Mouse (Mus musculus): Measurements from ENCODE around the gene Rnf213. TPM values are rescaled to one million over a fixed set of nuclear protein-coding genes. Genes with fewer than 3 reads are reported as not detected.

Rnf213 gene
- polyA plus RNA-seq, 1 experiment from 2014 or later: 4.2 TPM

DNA sequence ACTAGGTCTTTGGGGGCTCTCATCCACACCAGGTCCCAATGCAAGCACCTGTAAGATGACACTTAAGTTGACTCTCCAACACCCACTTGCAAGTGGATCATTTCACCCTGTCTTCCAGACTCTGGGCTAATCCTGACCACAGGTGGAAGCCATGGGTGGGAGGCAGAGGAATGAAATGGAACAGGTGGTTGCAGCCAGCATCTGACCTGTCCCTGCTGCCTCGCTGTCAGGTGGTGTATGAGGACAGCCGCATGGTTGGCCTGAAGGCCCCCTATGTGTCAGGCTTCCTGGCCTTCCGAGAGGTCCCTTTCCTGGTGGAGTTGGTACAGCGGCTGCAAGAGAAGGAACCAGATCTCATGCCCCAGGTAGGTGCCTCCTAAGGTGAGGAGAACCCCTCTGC, 106.4 kb downstream of the Rnf213 start:
- H3K9me3 ChIP-seq (replicated peaks): no peaks in the 10 kb centered on the region
- H3K4me2 ChIP-seq: no peak overlapping the region
- no peaks in the 10 kb centered on the region for H3K27me3 ChIP-seq
- H3K4me1 ChIP-seq (replicated peaks): no peaks in the 10 kb centered on the region
- WGBS (ENCODE audit: insufficient replicate concordance): 77% methylated on average over 4 of the region's 4 CpGs
- no peak overlapping the region for H3K9ac ChIP-seq
- H3K4me3 ChIP-seq (replicated peaks): no peak overlapping the region
- H3K27ac ChIP-seq (replicated peaks): no peak overlapping the region
- H3K36me3 ChIP-seq (replicated peaks): peaks cover 16% of the 10 kb centered on the region; the same call in 1 of the 2 replicates
- ATAC-seq (ENCODE audit: insufficient read depth): no peak

DNA sequence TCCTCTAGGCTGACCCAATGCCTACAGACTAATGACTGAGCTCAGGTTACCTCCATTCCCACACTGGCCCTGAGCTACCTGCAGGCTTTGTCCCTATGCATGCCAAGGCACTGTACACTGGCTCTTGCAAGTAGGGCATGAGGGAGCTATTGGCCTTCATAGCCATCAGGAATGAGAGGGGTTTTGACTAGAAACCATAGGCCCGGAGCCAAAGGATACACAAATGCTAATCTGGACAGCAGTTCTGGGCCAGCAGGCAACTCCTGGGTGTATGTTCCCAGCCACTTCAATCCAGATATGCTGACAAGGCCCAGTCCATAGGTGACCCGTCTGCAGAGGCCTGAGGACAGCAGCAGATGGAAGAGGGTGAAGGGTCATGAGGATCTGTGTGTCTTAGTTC, 107.1 kb downstream of the Rnf213 start:
- Histone ChIP-seq H3K9ac (no peak overlapping the region), H3K9me3 (replicated peaks) (no peaks in the 10 kb centered on the region), H3K4me2 (no peak overlapping the region), H3K4me3 (replicated peaks) (no peak overlapping the region), H3K36me3 (replicated peaks) (peaks cover 21% of the 10 kb centered on the region; the same call in 1 of the 2 replicates), H3K27me3 (no peaks in the 10 kb centered on the region), H3K4me1 (replicated peaks) (no peaks in the 10 kb centered on the region), H3K27ac (replicated peaks) (no peak overlapping the region)
- no peak for ATAC-seq (ENCODE audit: insufficient read depth)
- 76% methylated on average over 2 of the region's 2 CpGs for WGBS (ENCODE audit: insufficient replicate concordance)

- ATAC-seq (ENCODE audit: insufficient read depth): peak; percentile 43; the same call in 1 of the 2 replicates
- Histone ChIP-seq H3K4me1 (replicated peaks) (no peaks in the 10 kb centered on the region), H3K27me3 (no peaks in the 10 kb centered on the region), H3K9ac (no peak overlapping the region), H3K4me3 (replicated peaks) (no peak overlapping the region), H3K9me3 (replicated peaks) (no peaks in the 10 kb centered on the region), H3K27ac (replicated peaks) (no peak overlapping the region), H3K4me2 (no peak overlapping the region), H3K36me3 (replicated peaks) (peaks cover 31% of the 10 kb centered on the region)
Observed at GRCm38 (mm10) chr11:119503675-119504074, 110.8 kb downstream of the Rnf213 start.

DNA sequence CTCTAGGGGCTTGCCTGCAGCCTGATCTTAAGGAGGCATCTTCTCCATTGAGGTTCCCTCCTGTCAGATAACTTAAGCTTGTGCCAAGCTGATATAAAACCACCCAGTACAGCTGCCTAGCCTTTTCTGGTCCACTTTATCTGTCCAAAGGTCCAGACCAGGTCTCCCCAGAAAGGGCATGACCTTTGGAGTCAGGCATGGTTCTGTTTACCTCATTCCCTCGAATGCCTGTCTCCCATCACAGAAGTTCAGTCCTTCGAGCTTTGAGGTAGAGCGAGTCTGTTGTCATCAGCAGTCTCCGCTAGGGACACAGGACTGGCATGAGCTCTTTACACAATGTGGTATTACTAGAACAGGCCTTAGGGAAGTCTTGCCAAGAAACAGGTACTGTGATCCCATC, 113.5 kb downstream of the Rnf213 start:
- no peaks in the 10 kb centered on the region for H3K27me3 ChIP-seq
- ATAC-seq (ENCODE audit: insufficient read depth): no peak
- no peak overlapping the region for H3K27ac ChIP-seq (replicated peaks)
- H3K9ac ChIP-seq: no peak overlapping the region
- H3K9me3 ChIP-seq (replicated peaks): no peaks in the 10 kb centered on the region
- no peak overlapping the region for H3K4me3 ChIP-seq (replicated peaks)
- peaks cover 23% of the 10 kb centered on the region for H3K36me3 ChIP-seq (replicated peaks)
- no peaks in the 10 kb centered on the region for H3K4me1 ChIP-seq (replicated peaks)
- H3K4me2 ChIP-seq: no peak overlapping the region
- WGBS (ENCODE audit: insufficient replicate concordance): 72% methylated on average over 4 of the region's 4 CpGs

- ATAC-seq (ENCODE audit: insufficient read depth): no peak
- H3K36me3 ChIP-seq (replicated peaks): peaks cover 16% of the 10 kb centered on the region
- H3K4me2 ChIP-seq: no peak overlapping the region
- H3K9ac ChIP-seq: no peak overlapping the region
- 73% methylated on average over 8 of the region's 8 CpGs for WGBS (ENCODE audit: insufficient replicate concordance)
- no peak overlapping the region for H3K4me3 ChIP-seq (replicated peaks)
- no peak overlapping the region for H3K27ac ChIP-seq (replicated peaks)
- peaks cover 9% of the 10 kb centered on the region for H3K27me3 ChIP-seq
- H3K4me1 ChIP-seq (replicated peaks): no peaks in the 10 kb centered on the region
- H3K9me3 ChIP-seq (replicated peaks): no peaks in the 10 kb centered on the region
Observed at GRCm38 (mm10) chr11:119507772-119508171, 114.9 kb downstream of the Rnf213 start.

- 61% methylated on average over 5 of the region's 5 CpGs for WGBS (ENCODE audit: insufficient replicate concordance)
- no peak for ATAC-seq (ENCODE audit: insufficient read depth)
- Histone ChIP-seq H3K9me3 (replicated peaks) (no peaks in the 10 kb centered on the region), H3K36me3 (replicated peaks) (peaks cover 16% of the 10 kb centered on the region), H3K4me1 (replicated peaks) (no peaks in the 10 kb centered on the region), H3K4me3 (replicated peaks) (no peak overlapping the region), H3K27me3 (peaks cover 22% of the 10 kb centered on the region), H3K4me2 (no peak overlapping the region), H3K9ac (no peak overlapping the region), H3K27ac (replicated peaks) (no peak overlapping the region)
Observed at GRCm38 (mm10) chr11:119509165-119509776, 116.4 kb downstream of the Rnf213 start.

DNA sequence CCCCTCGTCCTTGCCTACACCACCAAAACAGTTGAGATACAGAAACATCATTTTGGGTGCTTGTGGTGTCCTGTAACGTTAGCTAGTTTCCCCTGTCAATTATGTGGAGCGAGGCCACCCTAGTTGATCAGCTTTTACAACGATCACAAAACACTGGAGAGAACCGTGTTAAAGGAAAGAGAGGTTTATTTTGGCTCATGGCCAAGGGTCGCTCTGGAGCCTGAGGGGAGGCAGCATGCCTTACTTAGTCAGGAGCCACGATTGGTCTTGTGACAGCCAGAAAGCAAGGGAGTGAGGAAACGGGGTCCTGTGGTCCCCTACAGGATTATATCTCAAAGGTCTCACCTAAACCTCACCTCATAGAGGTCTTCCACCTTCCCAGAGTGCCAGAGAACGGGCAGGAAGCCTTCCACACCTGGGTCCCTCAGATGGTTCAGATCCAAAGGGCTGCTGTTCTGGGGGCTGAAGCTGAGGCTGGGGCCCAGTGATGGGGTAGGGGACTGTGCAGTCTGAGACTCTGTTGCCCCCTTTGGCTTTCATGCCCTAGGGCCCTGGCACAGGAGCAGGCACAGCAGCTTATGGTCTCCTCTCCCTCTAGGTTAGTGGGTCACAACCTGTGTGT, 120.2 kb downstream of the Rnf213 start:
- WGBS (ENCODE audit: insufficient replicate concordance): 30% methylated on average over 9 of the region's 9 CpGs
- H3K4me1 ChIP-seq (replicated peaks): no peaks in the 10 kb centered on the region
- H3K4me3 ChIP-seq (replicated peaks): no peak overlapping the region
- no peaks in the 10 kb centered on the region for H3K9me3 ChIP-seq (replicated peaks)
- H3K9ac ChIP-seq: no peak overlapping the region
- no peak overlapping the region for H3K4me2 ChIP-seq
- peaks cover 56% of the 10 kb centered on the region for H3K27me3 ChIP-seq
- H3K36me3 ChIP-seq (replicated peaks): no peaks in the 10 kb centered on the region
- no peak for ATAC-seq (ENCODE audit: insufficient read depth)
- no peak overlapping the region for H3K27ac ChIP-seq (replicated peaks)

DNA sequence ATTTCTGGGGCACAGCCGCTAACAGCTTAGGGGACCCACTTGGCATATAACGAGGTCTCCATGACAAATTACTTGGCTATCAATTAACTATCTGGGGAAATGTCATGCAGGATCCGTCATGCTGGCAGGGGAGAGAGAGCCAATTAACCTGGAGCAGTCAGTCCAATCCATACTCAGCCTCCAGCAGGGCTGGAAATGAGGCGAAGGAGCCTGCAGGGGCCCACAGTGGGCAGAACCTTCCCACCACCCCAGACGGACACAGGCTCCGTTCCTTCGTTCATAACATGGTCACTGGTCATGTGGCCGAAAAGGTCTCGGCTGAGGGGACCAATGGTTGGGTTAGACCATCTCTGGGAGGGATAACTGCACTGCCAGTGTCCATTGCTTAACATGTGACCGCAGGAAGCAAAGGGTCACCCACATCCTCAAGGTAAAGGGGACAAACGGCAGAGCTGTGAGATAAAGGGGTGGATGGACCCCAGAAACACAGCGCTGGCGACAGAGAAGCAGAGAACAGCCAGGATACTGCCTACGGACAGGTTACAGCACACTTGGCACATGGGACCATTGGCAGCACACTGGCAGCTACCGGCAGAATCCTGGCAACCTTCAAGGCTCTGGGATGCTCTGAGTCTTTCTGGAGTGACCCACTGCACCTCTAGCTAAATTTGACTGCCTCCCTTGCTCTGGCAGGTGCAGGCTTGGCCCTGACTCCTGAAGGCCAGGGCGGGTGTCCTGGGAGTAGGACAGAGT, 121.4 kb downstream of the Rnf213 start:
- Histone ChIP-seq H3K4me2 (no peak overlapping the region), H3K4me1 (replicated peaks) (no peaks in the 10 kb centered on the region), H3K4me3 (replicated peaks) (no peak overlapping the region), H3K27ac (replicated peaks) (no peak overlapping the region), H3K27me3 (peaks cover 59% of the 10 kb centered on the region), H3K9me3 (replicated peaks) (no peaks in the 10 kb centered on the region), H3K36me3 (replicated peaks) (no peaks in the 10 kb centered on the region), H3K9ac (no peak overlapping the region)
- no peak for ATAC-seq (ENCODE audit: insufficient read depth)
- WGBS (ENCODE audit: insufficient replicate concordance): 39% methylated on average over 16 of the region's 16 CpGs

DNA sequence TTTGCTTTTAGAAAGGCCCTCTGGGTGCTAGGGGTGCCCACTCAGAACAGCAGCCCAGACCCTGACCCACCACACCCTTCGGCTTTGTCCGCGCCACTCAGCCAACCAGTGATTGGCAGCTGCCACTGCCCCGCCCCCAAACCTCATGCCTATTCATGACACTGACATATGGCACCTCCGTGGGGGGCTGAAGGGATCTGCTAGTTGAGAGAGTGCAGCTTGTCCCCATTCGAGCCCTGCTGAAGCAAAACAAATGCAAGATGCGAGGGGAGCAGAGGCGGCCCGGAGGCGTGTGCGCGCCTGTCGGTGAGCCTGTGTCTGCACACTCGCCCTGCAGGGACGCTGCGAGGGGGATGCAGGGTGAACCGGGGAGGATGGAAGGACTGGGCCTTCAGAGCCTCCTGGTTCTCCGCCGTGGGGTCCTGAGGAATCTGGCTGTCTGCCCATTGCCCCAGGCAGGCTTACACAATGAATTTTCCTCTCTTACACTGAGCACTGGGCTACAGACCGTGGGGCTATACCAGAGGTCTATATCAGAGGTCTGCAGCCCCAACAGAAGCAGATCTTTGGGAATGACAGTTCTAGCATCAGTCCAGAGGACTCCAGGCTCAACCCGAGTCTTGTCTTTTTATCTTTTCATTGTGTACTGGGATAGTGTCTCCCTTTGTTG, 122.2 kb downstream of the Rnf213 start:
- Histone ChIP-seq H3K4me1 (replicated peaks) (no peaks in the 10 kb centered on the region), H3K4me3 (replicated peaks) (no peak overlapping the region), H3K4me2 (no peak overlapping the region), H3K36me3 (replicated peaks) (no peaks in the 10 kb centered on the region), H3K27ac (replicated peaks) (no peak overlapping the region), H3K27me3 (peaks cover 60% of the 10 kb centered on the region), H3K9ac (no peak overlapping the region), H3K9me3 (replicated peaks) (no peaks in the 10 kb centered on the region)
- no peak for ATAC-seq (ENCODE audit: insufficient read depth)
- WGBS (ENCODE audit: insufficient replicate concordance): 9% methylated on average over 21 of the region's 21 CpGs

GRCm38 (mm10) chr11:119515823-119516676, 123.2 kb downstream of the Rnf213 start:
- Histone ChIP-seq H3K9ac (no peak overlapping the region), H3K27me3 (peaks cover 60% of the 10 kb centered on the region)

More at GRCm38 (mm10) chr11:119515823-119516676, 123.2 kb downstream of the Rnf213 start:
- Histone ChIP-seq H3K4me2 (no peak overlapping the region), H3K4me1 (replicated peaks) (no peaks in the 10 kb centered on the region), H3K9me3 (replicated peaks) (no peaks in the 10 kb centered on the region), H3K27ac (replicated peaks) (no peak overlapping the region), H3K36me3 (replicated peaks) (no peaks in the 10 kb centered on the region), H3K4me3 (replicated peaks) (no peak overlapping the region)
- WGBS (ENCODE audit: insufficient replicate concordance): 64% methylated on average over 16 of the region's 16 CpGs
- no peak for ATAC-seq (ENCODE audit: insufficient read depth)

Measured in liver, embryonic 15.5 days (tissue).